Mouse (Mus musculus): ENCODE data around the gene Hipk2. TPM values are rescaled to one million over a fixed set of nuclear protein-coding genes. Genes with fewer than 3 reads are reported as not detected.

The Hipk2 gene
- total and polyA plus RNA-seq, 3 experiments, result 3.9 to 85.1 (median 14.1) TPM

DNA sequence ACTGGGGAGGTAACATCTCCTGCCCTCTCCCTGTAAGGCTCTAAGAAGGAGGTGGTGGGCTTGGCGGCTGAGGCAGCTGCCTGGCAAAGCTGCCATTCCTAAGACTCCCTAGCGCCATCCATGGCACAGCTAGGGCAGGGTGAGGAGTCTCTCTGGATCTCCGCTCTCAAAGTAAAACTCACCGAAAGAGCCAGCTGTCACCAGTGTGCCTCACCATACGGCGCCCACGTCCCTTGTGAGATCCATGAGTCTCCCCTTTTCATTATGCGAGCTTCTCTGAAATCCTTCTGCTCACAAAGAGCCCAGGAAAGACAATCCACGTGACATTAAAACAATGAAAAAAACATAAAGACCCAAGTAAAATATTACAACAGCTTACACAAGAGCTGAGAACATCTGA lies 179.4 kb downstream of the Hipk2 start:
- H3K27ac ChIP-seq (ENCODE audit: control insufficient read depth, low read depth, low read length), result no peak overlapping the region
- no peak overlapping the region for H3K4me3 ChIP-seq (ENCODE audit: control insufficient read depth in 1 of 2, insufficient read depth in 1 of 2, low read depth in 2 of 2, low read length in 2 of 2)
- no peak overlapping the region for H3K9ac ChIP-seq (ENCODE audit: control insufficient read depth, low read depth, low read length, poor library complexity, severe bottlenecking)
- no peaks in the 10 kb centered on the region for H3K79me2 ChIP-seq (ENCODE audit: control insufficient read depth, insufficient read depth, low read length, poor library complexity)
- no peaks in the 10 kb centered on the region for H3K9me3 ChIP-seq (replicated peaks; ENCODE audit: insufficient read depth, low read length)
- H3K4me1 ChIP-seq (ENCODE audit: control insufficient read depth in 1 of 2, insufficient read depth in 2 of 2, low read length in 2 of 2), result no peaks in the 10 kb centered on the region
- no peak for TF ChIP-seq MAX (IDR thresholded peaks at IDR 0.05; ENCODE audit: low read length)
- TF ChIP-seq RCOR1 (IDR thresholded peaks at IDR 0.05; ENCODE audit: low read depth, low read length), result no peak
- no peak for TF ChIP-seq USF2 (IDR thresholded peaks at IDR 0.05; ENCODE audit: borderline replicate concordance in 1 of 2, insufficient read depth in 1 of 2, low read depth in 1 of 2, low read length in 2 of 2)
- TF ChIP-seq NELFE (IDR thresholded peaks at IDR 0.05; ENCODE audit: low read depth, low read length), result no peak
- no peak for TF ChIP-seq EP300 (IDR thresholded peaks at IDR 0.05; ENCODE audit: low read depth in 1 of 2, low read length in 2 of 2)
- TF ChIP-seq POLR2AphosphoS5 (IDR thresholded peaks at IDR 0.05; ENCODE audit: borderline replicate concordance, low read depth, low read length), result no peak
- TF ChIP-seq NRF1 (IDR thresholded peaks at IDR 0.05; ENCODE audit: insufficient read depth, low read depth, low read length, poor library complexity, severe bottlenecking), result no peak
- no peak for TF ChIP-seq TCF12 (IDR thresholded peaks at IDR 0.05; ENCODE audit: low read depth, low read length)
- TF ChIP-seq GATA1 (IDR thresholded peaks at IDR 0.05; ENCODE audit: low read depth, low read length), result no peak
- no peak for TF ChIP-seq CHD2 (IDR thresholded peaks at IDR 0.05; ENCODE audit: low read length)
- no peak for TF ChIP-seq TBP (IDR thresholded peaks at IDR 0.05; ENCODE audit: low read depth, low read length)
- TF ChIP-seq MAFK (IDR thresholded peaks at IDR 0.05; ENCODE audit: borderline replicate concordance, low read depth, low read length), result no peak
- no peak for TF ChIP-seq KAT2A (conservative IDR thresholded peaks at IDR 0.05; ENCODE audit: low read depth, low read length)
- no peak for TF ChIP-seq RAD21 (IDR thresholded peaks at IDR 0.05; ENCODE audit: low read depth, low read length)
- no peak for TF ChIP-seq ETS1 (IDR thresholded peaks at IDR 0.05; ENCODE audit: low read depth, low read length)
- no peaks in the 10 kb centered on the region for H3K27me3 ChIP-seq (ENCODE audit: control insufficient read depth in 1 of 2, insufficient read depth in 2 of 2, low read length in 2 of 2)
- no peak for DNase-seq (ENCODE audit: low read depth, low spot score)
- no peaks in the 10 kb centered on the region for H3K36me3 ChIP-seq (ENCODE audit: control insufficient read depth in 1 of 2, insufficient read depth in 2 of 2, low read length in 2 of 2)

DNA sequence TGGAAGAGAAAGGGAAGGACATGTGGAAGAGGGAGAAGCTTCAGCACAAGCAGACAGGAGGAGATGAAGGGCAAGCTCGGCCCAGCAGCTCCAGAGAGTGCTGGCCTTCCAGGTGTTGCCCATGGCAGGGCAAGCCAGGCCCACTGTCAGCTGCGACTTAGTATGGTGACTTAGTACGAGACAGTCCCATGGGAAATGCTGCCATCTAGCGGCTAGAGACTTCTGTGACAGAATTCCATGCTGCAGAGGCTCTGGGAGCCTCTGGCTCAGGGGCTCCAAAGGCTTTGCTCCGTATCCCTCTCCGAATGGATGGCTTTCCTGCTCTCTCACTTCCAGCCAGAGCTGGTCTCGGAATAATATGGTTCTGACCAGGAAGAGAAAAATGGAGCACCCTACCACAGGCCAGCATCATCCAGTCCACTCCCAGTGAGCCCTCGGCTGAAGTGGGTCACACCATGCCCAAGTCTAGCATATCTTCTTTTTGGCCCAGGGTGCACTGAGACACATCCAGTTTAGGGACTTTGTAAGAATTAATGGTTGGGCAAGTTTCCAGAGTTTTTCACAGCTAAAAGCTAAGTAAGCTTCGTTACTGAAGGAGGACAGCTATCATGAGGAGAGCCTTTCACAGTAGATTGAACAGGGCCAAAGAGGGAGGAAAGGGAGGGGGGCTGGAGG lies 180.4 kb downstream of the Hipk2 start:
- Histone ChIP-seq H3K9me3 (replicated peaks; ENCODE audit: insufficient read depth, low read length) (no peaks in the 10 kb centered on the region), H3K9ac (ENCODE audit: control insufficient read depth, low read depth, low read length, poor library complexity, severe bottlenecking) (no peak overlapping the region), H3K4me3 (ENCODE audit: control insufficient read depth in 1 of 2, insufficient read depth in 1 of 2, low read depth in 2 of 2, low read length in 2 of 2) (no peak overlapping the region), H3K4me1 (ENCODE audit: control insufficient read depth in 1 of 2, insufficient read depth in 2 of 2, low read length in 2 of 2) (no peaks in the 10 kb centered on the region), H3K27ac (ENCODE audit: control insufficient read depth, low read depth, low read length) (no peak overlapping the region), H3K36me3 (ENCODE audit: control insufficient read depth in 1 of 2, insufficient read depth in 2 of 2, low read length in 2 of 2) (no peaks in the 10 kb centered on the region), H3K27me3 (ENCODE audit: control insufficient read depth in 1 of 2, insufficient read depth in 2 of 2, low read length in 2 of 2) (no peaks in the 10 kb centered on the region), H3K79me2 (ENCODE audit: control insufficient read depth, insufficient read depth, low read length, poor library complexity) (no peaks in the 10 kb centered on the region)
- peak; percentile 85 for DNase-seq (ENCODE audit: low read depth, low spot score)
- TF ChIP-seq MAZ (IDR thresholded peaks at IDR 0.05; ENCODE audit: low read depth, low read length) (no peak), ZKSCAN1 (IDR thresholded peaks at IDR 0.05; ENCODE audit: low read depth, low read length) (no peak), MXI1 (IDR thresholded peaks at IDR 0.05; ENCODE audit: low read depth, low read length) (no peak), CTCF (IDR thresholded peaks at IDR 0.05 in 2 of 3, conservative IDR thresholded peaks at IDR 0.05 in 1 of 3; ENCODE audit: control insufficient read depth in 1 of 3, insufficient read depth in 1 of 3, low read depth in 2 of 3, low read length in 3 of 3, poor library complexity in 1 of 3, severe bottlenecking in 1 of 3) (peak; percentile 83 to 91 (median 84)), MYB (IDR thresholded peaks at IDR 0.05; ENCODE audit: low read depth, low read length) (no peak), KAT2A (conservative IDR thresholded peaks at IDR 0.05; ENCODE audit: low read depth, low read length) (no peak), MEF2A (IDR thresholded peaks at IDR 0.05; ENCODE audit: extremely low read depth, insufficient replicate concordance, low read depth, low read length, poor library complexity, severe bottlenecking) (no peak), TCF12 (IDR thresholded peaks at IDR 0.05; ENCODE audit: low read depth, low read length) (no peak), JUND (IDR thresholded peaks at IDR 0.05; ENCODE audit: low read depth, low read length) (no peak), ETS1 (IDR thresholded peaks at IDR 0.05; ENCODE audit: low read depth, low read length) (no peak), SMC3 (IDR thresholded peaks at IDR 0.05; ENCODE audit: low read depth, low read length) (peak; percentile 91), RAD21 (IDR thresholded peaks at IDR 0.05; ENCODE audit: low read depth, low read length) (peak; percentile 91), E2F4 (IDR thresholded peaks at IDR 0.05; ENCODE audit: borderline replicate concordance, low read depth, low read length) (no peak), MYC (IDR thresholded peaks at IDR 0.05; ENCODE audit: low read depth, low read length) (no peak), RCOR1 (IDR thresholded peaks at IDR 0.05; ENCODE audit: low read depth, low read length) (no peak), POLR2AphosphoS2 (IDR thresholded peaks at IDR 0.05; ENCODE audit: low read length) (no peak), MAFK (IDR thresholded peaks at IDR 0.05; ENCODE audit: borderline replicate concordance, low read depth, low read length) (no peak), HCFC1 (IDR thresholded peaks at IDR 0.05; ENCODE audit: low read depth, low read length) (no peak), CHD1 (IDR thresholded peaks at IDR 0.05; ENCODE audit: low read depth, low read length) (no peak), MAX (IDR thresholded peaks at IDR 0.05; ENCODE audit: low read length) (no peak), ZC3H11A (IDR thresholded peaks at IDR 0.05; ENCODE audit: low read depth, low read length) (peak; percentile 85), UBTF (IDR thresholded peaks at IDR 0.05; ENCODE audit: borderline replicate concordance, insufficient read depth, low read depth, low read length) (no peak)
